Mouse (Mus musculus) kidney, adult 2 months (tissue): ENCODE results near the gene Sin3b. TPM values are rescaled to one million over a fixed set of nuclear protein-coding genes. Genes with fewer than 3 reads are reported as not detected.
A peak's percentile ranks its signal among the peaks of the same experiment; 100 is the strongest.

Experiments used
- DNase-seq: peaks from one replicate; pipeline ENCODE4 v3.0.0; 2021
- H3K27ac ChIP-seq: fragments of 200-500 bp; 2 replicates; pipeline ENCODE4 v1.5.1; 2012; ENCODE audit warnings: low read depth, low read length, control low read depth, inconsistent platforms; ENCODE audit not compliant: insufficient read depth
- H3K27me3 ChIP-seq: fragments of 200-500 bp; replicated peaks from 2 replicates; pipeline ENCODE4 v1.6.1; 2012; ENCODE audit warnings: mild to moderate bottlenecking, moderate library complexity, low read length, inconsistent platforms; ENCODE audit not compliant: control insufficient read depth, insufficient read depth
- H3K36me3 ChIP-seq: fragments of 200-500 bp; 2 replicates; pipeline ENCODE4 v1.6.1; 2012; ENCODE audit warnings: mild to moderate bottlenecking, moderate library complexity, low read length, inconsistent platforms; ENCODE audit not compliant: control insufficient read depth, insufficient read depth
- H3K4me1 ChIP-seq: fragments of 200-500 bp; 2 replicates; pipeline ENCODE4 v1.6.1; 2011; ENCODE audit warnings: low read length; ENCODE audit not compliant: control insufficient read depth, insufficient read depth
- H3K4me3 ChIP-seq: fragments of 200-500 bp; 2 replicates; pipeline ENCODE4 v1.5.1; 2011; ENCODE audit warnings: mild to moderate bottlenecking, low read depth, low read length, control low read depth; ENCODE audit not compliant: insufficient read depth
- CTCF ChIP-seq: fragments of 200-500 bp; conservative IDR thresholded peaks from 2 replicates; pipeline ENCODE4 v1.5.1; 2011; ENCODE audit warnings: low read depth, mild to moderate bottlenecking, control low read depth, low read length, moderate library complexity, mixed read lengths; ENCODE audit not compliant: insufficient read depth, insufficient read length
- POLR2A ChIP-seq: fragments of 200-500 bp; IDR thresholded peaks from one replicate; pipeline ENCODE4 v1.6.1; 2011; ENCODE audit warnings: low read depth, low read length, control low read depth
- whole genome bisulfite sequencing: fragments of 180-500 bp; shearing (Covaris S2); methylation state at CpG from one replicate; pipeline ENCODE4 v1.1.7; 2018; 5-methylcytosine and 5-hydroxymethylcytosine counted together
- polyA plus RNA-seq: library from polyadenylated mRNA; depleted of rRNA; stranded (reverse); fragments of >200 nt; gene quantifications from 2 replicates; pipeline ENCODE4 v1.2.3, GENCODE M21; 2012

The Sin3b gene
- polyA plus RNA-seq, 1 experiment, result 152 TPM

DNA sequence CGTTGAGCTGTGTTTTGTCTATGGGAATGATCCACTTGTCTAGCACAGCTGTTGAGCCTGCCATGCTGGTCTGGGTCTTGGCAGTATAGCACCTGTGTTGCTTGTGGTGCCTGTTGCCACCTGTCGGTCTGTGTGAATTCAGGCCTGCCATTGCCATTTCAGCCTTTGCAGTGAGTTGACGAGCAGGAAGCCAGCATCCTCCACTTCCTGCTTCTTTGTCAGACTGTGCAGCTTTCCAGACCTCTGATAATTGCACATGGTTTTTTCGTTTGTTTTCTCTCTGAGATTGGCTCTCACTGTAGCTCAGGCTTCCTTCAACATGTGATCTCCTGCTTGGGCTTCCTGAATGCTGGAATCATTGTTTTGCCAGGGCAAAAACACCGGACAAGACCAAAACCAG, 11.9 kb downstream of the Sin3b start:
- Histone ChIP-seq H3K4me1 (no peaks in the 10 kb centered on the region), H3K27ac (no peak overlapping the region), H3K27me3 (no peaks in the 10 kb centered on the region), H3K4me3 (no peak overlapping the region), H3K36me3 (peaks cover 3% of the 10 kb centered on the region)
- 63% methylated on average over 5 of the region's 5 CpGs for WGBS
- no peak for TF ChIP-seq POLR2A
- TF ChIP-seq CTCF, result 0 out of 2 replicates have a peak, but pooled peaks have one; percentile 6
- no peak for DNase-seq

DNA sequence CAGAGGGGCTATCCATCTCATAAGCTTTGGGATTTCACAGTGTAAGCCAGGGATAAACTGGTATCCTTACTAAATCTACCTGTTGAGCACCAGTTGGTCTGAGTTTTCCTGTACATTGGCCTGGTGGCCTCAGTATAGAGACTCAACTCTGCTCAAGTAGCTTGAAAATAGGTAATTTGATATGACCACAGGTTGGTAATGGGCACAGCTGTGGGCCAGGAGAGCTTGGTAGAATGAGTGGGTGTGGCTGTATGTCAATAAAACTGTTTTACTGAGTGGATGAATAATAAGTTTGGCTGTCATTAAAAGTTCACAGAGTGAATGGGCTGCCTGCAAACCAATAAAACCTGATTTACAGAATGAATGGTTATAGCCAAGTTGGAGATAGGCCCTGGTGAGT, 13.8 kb downstream of the Sin3b start:
- TF ChIP-seq POLR2A (no peak), CTCF (no peak)
- no peaks in the 10 kb centered on the region for H3K4me1 ChIP-seq
- no peak overlapping the region for H3K4me3 ChIP-seq
- H3K27me3 ChIP-seq, result no peaks in the 10 kb centered on the region
- peaks cover 3% of the 10 kb centered on the region for H3K36me3 ChIP-seq
- H3K27ac ChIP-seq, result no peak overlapping the region
- no peak for DNase-seq

DNA sequence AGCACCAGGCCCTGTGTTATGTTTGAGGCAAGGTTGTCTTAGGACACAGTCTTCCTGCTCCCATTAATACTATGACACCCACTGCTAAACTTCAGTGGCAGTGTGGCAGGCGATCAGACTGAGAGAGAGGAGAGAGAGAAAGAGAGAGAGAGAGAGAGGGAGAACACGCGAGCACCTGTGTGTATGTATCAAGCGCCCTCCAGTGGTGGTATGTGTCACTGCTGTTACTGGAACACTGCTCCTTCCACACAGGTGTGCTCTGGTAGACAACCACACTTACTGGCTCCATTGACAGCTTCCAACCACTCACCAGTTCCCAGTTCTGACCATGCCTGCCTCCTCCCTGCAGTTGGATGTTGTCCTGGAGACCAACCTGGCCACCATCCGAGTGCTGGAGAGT, 23.0 kb downstream of the Sin3b start:
- DNase-seq, result peak; percentile 59
- Histone ChIP-seq H3K36me3 (peaks cover 1% of the 10 kb centered on the region), H3K4me1 (no peaks in the 10 kb centered on the region), H3K27ac (no peak overlapping the region), H3K4me3 (no peak overlapping the region), H3K27me3 (no peaks in the 10 kb centered on the region)
- 31% methylated on average over 5 of the region's 5 CpGs for WGBS
- no peak for TF ChIP-seq POLR2A
- peak; percentile 85 for TF ChIP-seq CTCF

GRCm38 (mm10) chr8:72749846-72750245, 26.8 kb downstream of the Sin3b start:
- WGBS, result 92% methylated on average over 26 of the region's 26 CpGs
- TF ChIP-seq CTCF (no peak), POLR2A (no peak)
- Histone ChIP-seq H3K27me3 (no peaks in the 10 kb centered on the region), H3K36me3 (peaks cover 1% of the 10 kb centered on the region; the same call in 1 of the 2 replicates), H3K4me3 (no peak overlapping the region), H3K4me1 (no peaks in the 10 kb centered on the region), H3K27ac (no peak overlapping the region)
- no peak for DNase-seq

DNA sequence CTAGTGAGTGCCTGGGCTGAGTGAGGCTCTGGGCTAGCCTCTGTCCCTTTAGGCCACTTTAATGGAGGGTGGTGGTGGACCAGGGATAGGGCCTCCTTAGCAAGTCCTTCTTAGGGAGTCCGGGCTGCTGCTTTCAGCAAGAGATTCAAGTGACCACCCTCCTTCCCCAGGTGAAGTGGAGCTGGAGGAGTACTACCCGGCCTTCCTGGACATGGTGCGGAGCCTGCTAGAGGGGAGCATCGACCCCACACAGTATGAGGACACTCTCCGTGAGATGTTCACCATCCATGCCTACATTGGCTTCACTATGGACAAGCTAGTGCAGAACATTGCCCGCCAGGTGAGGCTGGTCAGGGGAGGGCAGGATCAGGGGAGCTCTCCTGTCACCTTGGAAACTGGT, 27.2 kb downstream of the Sin3b start:
- TF ChIP-seq CTCF (no peak), POLR2A (no peak)
- DNase-seq, result no peak
- Histone ChIP-seq H3K27ac (no peak overlapping the region), H3K4me3 (no peak overlapping the region), H3K36me3 (peaks cover 1% of the 10 kb centered on the region; the same call in 1 of the 2 replicates), H3K4me1 (no peaks in the 10 kb centered on the region), H3K27me3 (no peaks in the 10 kb centered on the region)
- whole genome bisulfite sequencing, result 95% methylated on average over 6 of the region's 6 CpGs

- H3K36me3 ChIP-seq, result 0 out of 2 replicates have a peak, but pooled peaks cover 1% of the 10 kb centered on the region
- no peaks in the 10 kb centered on the region for H3K27me3 ChIP-seq
- whole genome bisulfite sequencing, result 88% methylated on average over 3 of the region's 3 CpGs
- DNase-seq, result no peak
- H3K4me1 ChIP-seq, result no peaks in the 10 kb centered on the region
- H3K27ac ChIP-seq, result no peak overlapping the region
- no peak overlapping the region for H3K4me3 ChIP-seq
- TF ChIP-seq POLR2A (no peak), CTCF (no peak)
These were observed 28.0 kb downstream of the Sin3b start for GRCm38 (mm10) chr8:72751126-72751525.

DNA sequence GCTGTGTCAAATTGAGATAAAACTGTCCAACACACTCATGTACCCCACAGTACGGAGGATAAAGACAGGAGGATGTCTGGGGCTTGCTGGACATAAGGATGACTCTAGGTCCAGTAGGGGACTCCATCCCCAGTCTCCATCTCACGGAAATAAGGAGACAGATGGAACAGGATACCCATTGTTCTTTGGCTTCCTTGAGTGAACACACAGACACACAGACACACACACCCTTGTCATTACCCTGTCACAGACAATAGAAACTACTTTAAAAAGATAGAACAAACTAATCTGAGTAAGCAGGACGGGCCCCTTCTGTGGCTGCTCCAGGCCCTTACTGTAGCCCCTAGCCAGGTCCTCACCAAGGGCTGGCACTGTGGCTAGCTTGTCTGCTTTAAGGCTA, 29.2 kb downstream of the Sin3b start:
- peak overlapping the region; percentile 21; the same call in 1 of the 2 replicates for H3K27ac ChIP-seq
- peak; percentile 37 for DNase-seq

GRCm38 (mm10) chr8:72753165-72753564, 30.1 kb downstream of the Sin3b start:
- H3K27me3 ChIP-seq, result no peaks in the 10 kb centered on the region
- no peak for TF ChIP-seq CTCF
- TF ChIP-seq POLR2A, result no peak
- no peak overlapping the region for H3K4me3 ChIP-seq
- no peaks in the 10 kb centered on the region for H3K4me1 ChIP-seq
- H3K27ac ChIP-seq, result no peak overlapping the region
- WGBS, result 97% methylated on average over 9 of the region's 9 CpGs
- DNase-seq, result no peak
- H3K36me3 ChIP-seq, result peaks cover 3% of the 10 kb centered on the region

More for the DNA sequence above, 29.2 kb downstream of the Sin3b start:
- Histone ChIP-seq H3K36me3 (peaks cover 5% of the 10 kb centered on the region), H3K4me3 (no peak overlapping the region), H3K27me3 (no peaks in the 10 kb centered on the region), H3K4me1 (no peaks in the 10 kb centered on the region)
- TF ChIP-seq CTCF (no peak), POLR2A (no peak)
- 78% methylated on average over 3 of the region's 3 CpGs for WGBS
